Mouse (Mus musculus) spleen, postnatal 4 days (tissue): ENCODE results near the gene Tuba1b.

Source experiments
- DNase-seq, 2 experiments: peaks; one replicate each; pipeline ENCODE4 v3.0.0; 2022; ENCODE audit warnings: low spot score in 2 of 2

Gene Tuba1b

DNA sequence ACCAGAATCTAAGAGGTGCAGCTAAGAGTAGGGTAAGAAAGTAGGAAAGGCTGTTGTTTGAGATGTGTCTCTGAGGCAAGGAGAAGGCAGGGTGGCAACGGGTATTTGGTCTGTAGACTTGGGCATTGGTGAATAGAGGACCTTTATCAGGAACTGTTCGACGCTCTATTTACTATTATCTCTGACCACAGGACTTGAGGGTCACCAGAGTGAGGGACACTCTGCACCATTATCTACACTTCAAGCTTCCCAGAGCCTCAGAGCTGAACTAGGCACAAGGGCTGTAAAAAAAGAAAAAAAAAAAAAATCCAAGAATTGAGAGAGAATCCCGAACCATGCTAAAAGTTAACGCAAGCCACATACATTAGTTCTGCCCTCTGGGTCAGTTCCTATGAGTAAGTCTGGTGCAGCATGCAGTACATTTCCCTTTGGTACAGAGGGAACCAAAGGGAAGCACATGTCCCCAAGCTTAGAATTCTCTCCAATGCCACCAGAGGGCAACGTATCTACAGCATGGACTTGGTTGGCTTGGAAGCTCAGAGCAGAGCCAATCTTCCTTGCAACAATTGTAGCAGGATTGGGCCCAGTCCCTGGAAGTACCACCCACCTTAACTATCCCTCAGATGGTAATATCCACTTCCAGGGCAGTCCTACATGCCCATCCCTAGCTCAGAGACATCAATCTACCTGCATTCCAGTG is 42.3 kb downstream of the Tuba1b start:
- DNase-seq: peak in 1 of 2 experiments; percentile 46

- no peak for DNase-seq
Observed at GRCm38 (mm10) chr15:98891198-98891742, 43.1 kb downstream of the Tuba1b start.

DNA sequence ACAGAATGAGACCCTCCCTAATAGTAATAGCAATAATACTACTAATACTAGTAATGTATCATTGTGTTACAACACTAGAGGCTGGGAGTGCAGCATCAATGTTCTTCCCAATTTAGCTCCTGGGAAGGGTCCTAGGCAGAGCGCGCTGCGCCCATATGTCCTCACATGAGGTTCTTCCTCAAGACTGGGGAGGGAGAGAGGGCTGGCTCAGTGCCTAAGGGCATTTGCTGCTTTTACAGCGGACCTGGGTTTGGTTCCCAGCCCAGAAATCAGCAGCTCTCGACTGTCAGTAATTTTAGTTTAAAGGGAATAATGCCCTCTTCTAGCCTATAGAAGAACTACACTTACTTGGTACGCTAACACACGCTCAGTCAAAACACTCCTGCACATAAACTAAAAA is 46.8 kb downstream of the Tuba1b start:
- no peak for DNase-seq

- DNase-seq: no peak
Observed at GRCm38 (mm10) chr15:98886667-98887387, 47.5 kb downstream of the Tuba1b start.

DNA sequence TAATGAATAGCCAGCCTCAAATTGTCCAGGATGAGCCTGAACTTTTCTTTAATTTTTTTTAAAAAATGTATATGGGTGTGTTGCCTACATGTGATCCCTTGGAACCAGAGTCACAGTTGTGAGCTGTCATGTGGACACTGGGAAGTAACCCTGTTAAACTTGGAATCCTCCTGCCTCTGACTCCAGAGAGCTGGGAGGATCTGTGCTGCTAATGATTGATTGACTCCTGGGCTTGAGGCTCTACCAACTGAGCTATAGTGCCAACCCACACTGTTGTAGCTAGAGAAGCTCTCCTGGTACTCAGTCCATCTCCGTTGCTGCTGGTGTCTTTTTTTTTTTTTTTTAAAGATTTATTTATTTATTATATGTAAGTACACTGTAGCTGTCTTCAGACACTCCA is 50.3 kb downstream of the Tuba1b start:
- DNase-seq: no peak

DNA sequence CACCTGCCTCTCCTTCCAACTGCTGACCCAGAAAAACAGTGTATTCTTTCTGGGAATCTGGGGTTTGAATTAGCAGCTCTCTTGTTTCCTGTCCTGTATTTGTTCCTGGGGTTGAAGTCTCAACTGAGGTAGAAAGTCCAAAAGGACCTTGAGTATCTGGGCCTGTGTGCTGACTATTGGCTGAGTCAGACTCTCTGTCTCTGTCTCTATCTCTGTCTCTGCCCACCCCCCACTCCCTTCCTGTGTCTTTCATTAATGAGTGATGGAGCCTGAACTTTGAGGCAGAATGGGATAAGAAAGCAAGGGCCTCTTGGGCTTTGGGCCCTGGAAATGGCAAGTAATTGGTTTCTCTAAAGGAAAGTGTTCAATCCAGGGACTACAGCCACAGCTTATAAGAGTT is 50.7 kb downstream of the Tuba1b start:
- DNase-seq: no peak

GRCm38 (mm10) chr15:98881656-98882008 is 52.7 kb downstream of the Tuba1b start:
- no peak for DNase-seq
